Mouse (Mus musculus): ENCODE results near the gene Rtl8b. TPM values are rescaled to one million over a fixed set of nuclear protein-coding genes. Genes with fewer than 3 reads are reported as not detected.
A peak's percentile ranks its signal among the peaks of the same experiment; 100 is the strongest.
"Not testable (repeated sequence)": the region's sequence is repeated elsewhere in the genome, so short reads cannot be mapped to it uniquely, and the experiment has no call there.

The Rtl8b gene
- total RNA-seq (2015) (12.8 and 15.5 TPM in 2 replicates), total RNA-seq (2017) (3.3 and 7.5 TPM in 2 replicates)

- peak; percentile 98 for ATAC-seq (replicated peaks; ENCODE audit: poor library complexity)
Observed at GRCm38 (mm10) chrX:53670294-53670693, at the start of gene Rtl8b. TSS of gene Rtl8b (minus strand) at chrX:53670408.

GRCm38 (mm10) chrX:53716323-53717182 lies 46.3 kb upstream of the Rtl8b start:
- peak; percentile 80 for ATAC-seq (replicated peaks; ENCODE audit: poor library complexity)

GRCm38 (mm10) chrX:53715942-53716322 lies 45.7 kb upstream of the Rtl8b start:
- ATAC-seq (replicated peaks; ENCODE audit: poor library complexity): no peak

GRCm38 (mm10) chrX:53702673-53703072 lies 32.5 kb upstream of the Rtl8b start:
- ATAC-seq (replicated peaks; ENCODE audit: poor library complexity): no peak

- ATAC-seq (replicated peaks; ENCODE audit: poor library complexity): no peak
Observed at GRCm38 (mm10) chrX:53699225-53699624, 29.0 kb upstream of the Rtl8b start.

GRCm38 (mm10) chrX:53694008-53694777 lies 24.0 kb upstream of the Rtl8b start:
- no peak for ATAC-seq (replicated peaks; ENCODE audit: poor library complexity)

GRCm38 (mm10) chrX:53693141-53693540 lies 22.9 kb upstream of the Rtl8b start:
- ATAC-seq (replicated peaks; ENCODE audit: poor library complexity): peak; percentile 39; the same call in 1 of the 2 replicates

- ATAC-seq (replicated peaks; ENCODE audit: poor library complexity): no peak
Observed at GRCm38 (mm10) chrX:53692065-53692464, 21.9 kb upstream of the Rtl8b start.

- not testable (repeated sequence) for ATAC-seq (replicated peaks; ENCODE audit: poor library complexity)
Observed at GRCm38 (mm10) chrX:53684676-53685075, 14.5 kb upstream of the Rtl8b start.

- not testable (repeated sequence) for ATAC-seq (replicated peaks; ENCODE audit: poor library complexity)
Observed at GRCm38 (mm10) chrX:53682650-53683049, 12.4 kb upstream of the Rtl8b start.

GRCm38 (mm10) chrX:53676943-53677342 lies 6.7 kb upstream of the Rtl8b start:
- ATAC-seq (replicated peaks; ENCODE audit: poor library complexity): peak; percentile 83

GRCm38 (mm10) chrX:53670696-53671095 lies 488 bp upstream of the Rtl8b start:
- ATAC-seq (replicated peaks; ENCODE audit: poor library complexity): not testable (repeated sequence)

GRCm38 (mm10) chrX:53669557-53670270 lies 494 bp downstream of the Rtl8b start:
- ATAC-seq (replicated peaks; ENCODE audit: poor library complexity): peak; percentile 15

- peak; percentile 71 for ATAC-seq (replicated peaks; ENCODE audit: poor library complexity)
Observed at GRCm38 (mm10) chrX:53652917-53653316, 17.3 kb downstream of the Rtl8b start.

- no peak for ATAC-seq (replicated peaks; ENCODE audit: poor library complexity)
Observed at GRCm38 (mm10) chrX:53645885-53646284, 24.3 kb downstream of the Rtl8b start.

GRCm38 (mm10) chrX:53642980-53643961 lies 26.9 kb downstream of the Rtl8b start, which contains the start of gene Rtl8a:
TSS of gene Rtl8a (minus strand) at chrX:53643682.
- ATAC-seq (replicated peaks; ENCODE audit: poor library complexity): peak; percentile 99

GRCm38 (mm10) chrX:53642604-53642979 lies 27.6 kb downstream of the Rtl8b start:
- not testable (repeated sequence) for ATAC-seq (replicated peaks; ENCODE audit: poor library complexity)

- not testable (repeated sequence) for ATAC-seq (replicated peaks; ENCODE audit: poor library complexity)
Observed at GRCm38 (mm10) chrX:53638107-53638506, 32.1 kb downstream of the Rtl8b start.

Measured in megakaryocyte progenitor cell, adult 5-6 weeks (primary cell).